Mouse (Mus musculus) left cerebral cortex, postnatal 25 days (tissue): ENCODE data around the gene Fkbpl. TPM values are rescaled to one million over a fixed set of nuclear protein-coding genes. Genes with fewer than 3 reads are reported as not detected.

Source experiments
- DNase-seq, 2 experiments: peaks; one replicate each; pipeline ENCODE4 v3.0.0; 2022; ENCODE audit warnings: low spot score in 2 of 2, mixed read lengths in 1 of 2
- intact Hi-C: fragments of 180-260 bp; cut with DNase I; formaldehyde crosslinking; loops from one replicate; pipeline ENCODE4 v1.15.1; 2025
- total RNA-seq, 2 experiments: library from RNA; stranded (reverse); gene quantifications; 2 replicates each; pipeline ENCODE4 v1.2.3; 2021

Gene Fkbpl
- total RNA-seq, 2 experiments from 2014 or later, result 12.0 to 17.0 TPM

GRCm38 (mm10) chr17:34659181-34659896 is 14.8 kb downstream of the Fkbpl start:
- intact Hi-C loops, result no loop called here
- DNase-seq, result no peak

DNA sequence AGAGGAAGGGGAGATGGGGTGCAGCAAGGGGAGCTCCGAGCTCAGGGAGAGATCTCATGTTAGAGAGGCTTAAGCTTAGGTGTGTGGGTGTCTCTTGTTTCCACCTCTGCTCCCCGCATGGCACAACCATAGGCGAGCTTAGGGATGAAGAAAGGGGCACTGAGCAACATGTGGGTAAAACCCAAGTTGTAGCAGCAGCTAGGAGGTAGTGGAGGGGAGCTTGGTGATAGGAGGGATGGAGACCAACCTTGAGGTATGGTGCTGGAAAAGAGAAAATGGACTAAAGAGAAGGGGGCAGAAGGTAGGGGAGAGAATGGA is 15.3 kb downstream of the Fkbpl start:
- intact Hi-C loops, result no loop called here
- DNase-seq, result no peak

- DNase-seq, result no peak
- intact Hi-C loops, result no loop called here
Measured at GRCm38 (mm10) chr17:34660259-34660820, 15.8 kb downstream of the Fkbpl start.

- DNase-seq, result no peak
- intact Hi-C loops, result no loop called here
Measured at GRCm38 (mm10) chr17:34661121-34661591, 16.6 kb downstream of the Fkbpl start.

DNA sequence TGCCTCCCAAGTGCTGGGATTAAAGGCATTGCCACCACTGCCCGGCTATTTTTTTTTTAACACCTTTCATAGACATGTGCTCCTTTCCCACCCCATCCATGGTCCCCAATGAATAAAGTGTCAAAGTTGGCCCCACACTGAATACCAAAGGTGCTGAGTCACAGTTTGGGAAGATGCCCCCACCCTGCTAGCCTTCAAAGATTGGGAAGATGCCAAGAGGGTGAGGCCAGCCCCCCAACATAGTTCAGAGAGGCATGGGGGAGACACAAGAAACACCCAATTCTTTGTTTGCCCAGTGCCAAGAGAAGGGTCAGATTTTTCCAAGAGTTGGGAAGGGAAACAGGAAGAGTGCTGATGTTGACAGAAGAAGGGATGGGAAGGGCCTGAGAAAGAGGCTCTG is 17.9 kb downstream of the Fkbpl start:
- intact Hi-C loops, result no loop called here

DNA sequence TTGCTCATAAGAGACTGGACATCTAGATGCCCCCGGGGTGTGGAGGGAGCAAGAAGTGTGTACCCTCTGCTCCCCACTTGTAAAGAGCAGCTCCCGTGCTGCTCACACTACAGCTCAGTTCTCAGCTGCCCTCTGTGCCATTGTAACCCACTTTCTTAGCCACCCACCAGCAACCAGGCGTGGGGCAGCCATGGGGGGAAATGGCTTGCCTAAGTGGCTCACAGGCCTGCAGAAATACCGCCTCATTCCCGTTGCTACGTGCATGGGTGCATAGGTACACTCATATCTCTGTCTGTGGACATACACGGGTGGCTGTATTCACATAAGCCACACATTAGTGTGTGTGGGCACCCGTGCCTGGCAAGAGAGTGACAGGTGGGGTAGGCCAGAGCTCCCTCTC is 18.4 kb downstream of the Fkbpl start:
- intact Hi-C loops, result no loop called here
- no peak for DNase-seq

More for the DNA sequence above, 17.9 kb downstream of the Fkbpl start:
- no peak for DNase-seq

DNA sequence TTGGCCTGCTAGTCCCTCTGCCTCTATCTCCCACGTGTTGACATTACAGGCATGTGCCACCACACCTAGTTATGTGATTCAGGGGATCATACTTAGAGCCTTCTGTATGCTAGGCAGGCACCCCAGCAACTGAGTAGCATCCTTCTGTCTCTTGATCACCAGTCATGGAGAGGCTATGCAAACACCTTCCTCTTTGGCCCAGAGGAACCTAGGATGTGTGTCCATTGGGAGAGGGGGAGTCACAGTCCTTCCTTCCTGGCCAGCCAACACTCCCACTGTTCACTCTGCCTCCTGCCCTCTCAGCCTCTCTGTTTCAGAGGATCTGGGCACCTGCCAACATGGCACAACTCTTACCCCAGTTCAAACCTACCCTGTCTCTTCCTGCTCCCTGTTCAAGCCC is 19.0 kb downstream of the Fkbpl start:
- intact Hi-C loops, result no loop called here
- no peak for DNase-seq

GRCm38 (mm10) chr17:34664472-34664871 is 19.9 kb downstream of the Fkbpl start:
- no peak for DNase-seq
- intact Hi-C loops, result no loop called here

- intact Hi-C loops, result no loop called here
- DNase-seq, result no peak
Measured at GRCm38 (mm10) chr17:34670235-34670634, 25.7 kb downstream of the Fkbpl start, which contains the start of gene Tnxb. Gene Tnxb, plus strand, starts transcription at chr17:34670535.

DNA sequence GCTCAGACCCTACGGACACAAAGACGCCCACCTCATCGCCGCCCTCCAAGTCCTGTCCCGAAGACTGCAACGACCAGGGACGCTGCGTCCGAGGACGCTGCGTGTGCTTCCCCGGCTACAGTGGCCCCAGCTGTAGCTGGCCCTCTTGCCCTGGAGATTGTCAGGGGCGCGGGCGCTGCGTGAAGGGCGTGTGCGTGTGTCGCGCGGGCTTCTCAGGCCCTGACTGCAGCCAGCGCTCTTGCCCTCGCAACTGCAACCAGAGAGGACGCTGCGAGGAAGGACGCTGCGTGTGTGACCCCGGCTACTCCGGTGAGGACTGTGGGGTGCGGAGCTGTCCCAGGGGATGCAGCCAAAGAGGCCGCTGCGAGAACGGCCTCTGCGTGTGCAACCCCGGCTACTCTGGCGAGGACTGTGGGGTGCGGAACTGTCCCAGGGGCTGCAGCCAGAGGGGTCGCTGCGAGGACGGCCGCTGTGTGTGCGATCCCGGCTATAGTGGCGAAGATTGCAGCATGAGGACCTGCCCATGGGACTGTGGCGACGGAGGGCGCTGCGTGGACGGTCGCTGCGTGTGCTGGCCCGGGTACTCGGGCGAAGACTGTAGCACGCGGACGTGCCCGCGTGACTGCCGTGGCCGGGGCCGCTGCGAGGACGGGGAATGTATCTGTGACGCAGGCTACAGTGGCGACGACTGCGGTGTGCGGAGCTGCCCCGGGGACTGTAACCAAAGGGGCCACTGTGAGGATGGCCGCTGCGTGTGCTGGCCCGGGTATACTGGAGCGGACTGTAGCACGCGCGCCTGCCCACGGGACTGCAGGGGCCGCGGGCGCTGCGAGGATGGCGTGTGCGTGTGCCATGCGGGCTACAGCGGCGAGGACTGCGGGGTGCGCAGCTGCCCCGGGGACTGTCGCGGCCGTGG is 26.8 kb downstream of the Fkbpl start:
- intact Hi-C loops, result no loop called here
- no peak for DNase-seq

GRCm38 (mm10) chr17:34672246-34672792 is 27.8 kb downstream of the Fkbpl start:
- intact Hi-C loops, result no loop called here
- no peak for DNase-seq

- no peak for DNase-seq
- intact Hi-C loops, result no loop called here
Measured at GRCm38 (mm10) chr17:34673139-34673538, 28.6 kb downstream of the Fkbpl start.

DNA sequence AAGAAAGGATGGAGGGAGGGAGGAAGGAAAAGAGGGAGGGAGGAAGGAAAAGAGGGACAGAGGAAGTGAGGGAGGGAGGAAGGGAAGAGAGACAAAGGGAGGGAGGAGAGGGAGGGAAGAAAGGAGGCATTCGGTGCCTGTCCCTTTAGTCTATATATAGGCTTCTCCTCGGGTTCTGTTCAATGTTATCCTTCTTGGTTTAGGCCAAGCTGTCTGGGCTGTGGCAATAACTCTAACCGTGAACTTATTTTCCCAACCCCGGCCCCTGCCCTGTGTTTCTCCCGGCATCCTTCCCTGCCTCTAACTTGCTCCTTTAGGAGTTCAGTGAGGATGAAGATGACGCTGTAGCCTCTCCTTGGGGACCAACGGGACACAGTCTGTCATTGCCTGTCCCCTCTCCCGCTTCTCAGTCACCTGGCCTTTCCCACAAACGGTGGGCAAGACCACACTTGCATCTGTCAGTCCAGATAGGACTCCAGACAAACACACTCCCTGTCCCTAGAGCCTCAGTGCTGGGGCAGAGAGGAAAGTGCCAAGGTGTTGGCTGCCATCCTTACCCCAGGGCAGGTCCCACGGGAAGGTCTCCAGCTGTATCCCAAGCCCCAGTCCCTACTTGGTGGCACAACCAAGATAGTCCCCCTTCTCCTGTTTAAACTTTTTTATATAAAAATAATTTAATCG is 30.1 kb downstream of the Fkbpl start:
- intact Hi-C loops, result no loop called here

DNA sequence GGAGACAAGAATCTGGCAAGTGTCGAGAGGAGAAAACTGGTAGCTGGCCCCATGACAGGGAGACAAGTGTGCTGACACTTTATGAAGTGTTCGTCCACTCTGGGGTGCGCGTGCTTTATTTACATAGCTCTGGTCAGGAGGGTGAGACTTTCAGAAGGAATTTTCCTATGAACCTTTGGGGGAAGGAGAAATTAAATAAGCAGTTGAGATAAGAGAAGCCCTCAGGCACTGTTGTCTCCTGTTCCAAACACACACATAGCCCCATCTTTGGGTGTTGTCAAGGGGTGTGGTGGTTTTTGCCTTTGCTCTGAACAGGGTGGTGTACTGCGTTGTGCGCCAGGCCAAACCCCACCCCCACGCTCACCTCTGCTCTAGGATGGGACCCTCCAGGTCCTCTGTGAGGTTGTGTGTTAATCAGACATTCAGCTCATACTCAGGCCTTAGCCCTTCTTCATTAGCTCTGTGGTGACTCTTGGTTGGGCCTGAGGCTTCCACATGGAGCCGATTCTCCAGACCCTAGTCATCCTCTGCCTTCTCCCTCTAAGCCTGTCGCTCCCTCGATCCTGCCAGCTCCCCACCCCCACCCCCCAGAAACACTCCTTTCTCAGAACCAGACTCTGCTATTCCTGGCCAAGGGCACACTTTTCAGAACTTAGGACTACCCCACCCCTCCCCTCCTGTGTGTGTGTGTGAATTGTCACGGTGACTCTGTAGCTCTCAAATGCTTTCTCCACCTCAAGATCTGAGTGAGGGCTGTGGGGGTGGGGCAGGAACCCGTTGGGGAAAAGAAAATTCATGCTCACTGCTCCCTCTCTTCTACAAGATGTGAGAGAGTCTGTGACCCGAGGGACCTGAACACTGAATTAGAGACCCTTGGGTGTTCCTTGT is 30.9 kb downstream of the Fkbpl start:
- no peak for DNase-seq
- intact Hi-C loops, result no loop called here

More for the DNA sequence above, 30.1 kb downstream of the Fkbpl start:
- DNase-seq, result no peak

DNA sequence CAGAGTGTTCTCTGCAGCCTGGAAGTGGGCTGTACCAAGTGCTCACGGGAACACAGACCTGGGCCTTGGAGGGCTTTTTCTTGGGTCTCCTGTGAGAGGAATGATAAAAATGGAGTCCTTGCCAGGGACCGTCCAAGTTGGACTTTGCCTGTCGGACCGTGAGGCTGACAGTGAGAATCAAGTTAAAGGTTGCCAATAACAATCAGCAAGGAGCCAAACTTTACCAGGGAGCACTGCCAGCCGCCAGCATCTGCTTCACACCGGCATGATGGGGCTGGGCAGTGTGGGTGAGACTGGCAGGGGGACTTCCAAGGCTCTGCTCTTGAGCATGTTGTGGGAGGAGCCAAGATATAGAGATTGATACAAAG is 31.5 kb downstream of the Fkbpl start:
- intact Hi-C loops, result no loop called here
- no peak for DNase-seq

- intact Hi-C loops, result no loop called here
Measured at GRCm38 (mm10) chr17:34676671-34677070, 32.1 kb downstream of the Fkbpl start.

DNA sequence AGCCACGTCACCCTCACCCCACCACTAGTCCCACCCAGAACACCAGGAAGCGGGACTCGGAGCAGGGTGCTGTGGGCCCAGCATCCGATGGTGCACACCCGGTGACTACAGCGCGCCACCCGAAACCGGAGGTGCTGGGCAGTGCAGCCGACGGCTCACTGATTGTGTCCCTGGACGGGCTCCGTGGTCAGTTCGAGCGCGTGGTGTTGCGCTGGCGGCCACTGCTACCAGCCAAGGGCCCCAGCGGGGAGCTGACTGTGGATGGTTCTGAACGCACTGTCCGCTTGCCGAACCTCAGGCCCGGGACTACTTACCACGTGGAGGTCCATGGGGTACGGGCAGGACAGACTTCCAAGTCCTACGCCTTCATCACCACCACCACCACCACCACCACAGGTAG is 35.6 kb downstream of the Fkbpl start:
- no peak for DNase-seq
- intact Hi-C loops, result no loop called here

More at GRCm38 (mm10) chr17:34676671-34677070, 32.1 kb downstream of the Fkbpl start:
- DNase-seq, result no peak

DNA sequence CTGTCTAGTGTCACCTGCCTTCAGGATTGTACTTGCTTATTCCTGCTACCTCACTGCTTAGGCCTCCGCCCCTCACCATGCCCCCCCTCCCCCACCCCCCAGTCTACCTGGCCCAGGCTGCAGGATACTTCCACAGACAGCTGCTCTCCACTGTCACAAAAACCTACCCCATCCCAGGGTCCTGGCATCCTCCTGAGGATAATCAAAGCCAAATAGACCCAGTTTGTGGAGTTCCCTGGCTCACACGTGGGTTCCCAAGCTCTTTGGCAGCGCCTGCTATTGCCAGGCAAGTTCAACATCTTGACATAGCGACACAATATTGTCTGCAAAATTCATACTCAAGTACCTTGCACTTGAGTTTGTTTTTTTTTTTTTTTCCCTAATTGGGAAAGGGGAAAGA is 36.1 kb downstream of the Fkbpl start:
- no peak for DNase-seq
- intact Hi-C loops, result no loop called here

- DNase-seq, result no peak
- intact Hi-C loops, result no loop called here
Measured at GRCm38 (mm10) chr17:34681132-34681571, 36.6 kb downstream of the Fkbpl start.
